Mouse (Mus musculus): ENCODE measurements around the gene Fbln2.
A peak's percentile ranks its signal among the peaks of the same experiment; 100 is the strongest.
"Not testable (repeated sequence)": the region's sequence is repeated elsewhere in the genome, so short reads cannot be mapped to it uniquely, and the experiment has no call there.

Fbln2 gene

DNA sequence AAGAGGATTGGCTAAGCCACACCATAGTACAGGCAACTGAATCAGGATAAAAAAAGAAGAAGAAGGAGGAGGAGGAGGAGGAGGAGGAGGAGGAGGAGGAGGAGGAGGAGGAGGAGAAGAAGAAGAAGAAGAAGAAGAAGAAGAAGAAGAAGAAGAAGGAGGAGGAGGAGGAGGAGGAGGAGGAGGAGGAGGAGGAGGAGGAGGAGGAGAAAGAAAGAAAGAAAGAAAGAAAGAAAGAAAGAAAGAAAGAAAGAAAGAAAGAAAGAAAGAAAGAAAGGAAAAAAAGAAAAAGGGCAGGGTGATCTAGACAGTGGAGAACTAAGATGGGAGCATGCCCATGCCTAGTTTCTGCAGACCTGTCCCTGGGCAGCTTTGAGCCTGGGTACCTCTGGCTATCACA, at the start of gene Fbln2:
TSS of gene Fbln2 (plus strand) at position 301 of the 400 bp plus-strand sequence.
- DNase-seq = not testable (repeated sequence)

DNA sequence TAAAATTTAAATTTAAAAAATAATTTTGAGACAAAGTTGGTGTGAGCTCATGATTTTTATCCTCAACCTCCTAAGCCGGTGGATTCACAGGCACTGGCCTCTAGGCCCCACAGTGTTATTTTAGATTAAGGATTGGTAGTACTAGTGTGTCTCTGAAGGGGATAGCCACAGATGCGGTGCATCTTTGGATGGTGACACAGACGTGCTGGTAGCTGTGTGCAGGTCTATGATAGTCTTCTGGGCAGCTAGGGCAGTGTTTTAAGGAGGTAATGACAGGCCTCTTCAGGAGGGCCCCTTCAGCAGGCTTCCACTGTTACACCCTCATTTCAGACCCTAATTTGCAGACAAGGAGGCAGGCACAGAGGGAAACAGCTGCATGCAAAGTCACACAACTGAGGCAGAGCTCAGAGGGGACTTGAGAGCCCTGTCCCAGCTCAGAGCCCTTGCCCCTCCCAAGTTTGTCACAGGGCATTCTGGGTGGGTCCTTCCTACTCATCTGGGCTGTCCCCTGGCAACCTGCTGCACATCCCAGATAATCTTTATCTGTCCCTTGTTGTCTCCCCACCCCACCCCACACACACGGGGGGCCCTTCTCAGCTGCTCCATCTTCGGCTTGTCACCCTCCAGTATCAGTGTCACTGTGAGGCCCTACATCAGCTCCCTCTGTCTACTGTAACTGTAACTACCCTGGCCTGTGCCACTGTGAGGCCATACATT, 48.9 kb upstream of the Fbln2 start:
- DNase-seq = no peak

DNA sequence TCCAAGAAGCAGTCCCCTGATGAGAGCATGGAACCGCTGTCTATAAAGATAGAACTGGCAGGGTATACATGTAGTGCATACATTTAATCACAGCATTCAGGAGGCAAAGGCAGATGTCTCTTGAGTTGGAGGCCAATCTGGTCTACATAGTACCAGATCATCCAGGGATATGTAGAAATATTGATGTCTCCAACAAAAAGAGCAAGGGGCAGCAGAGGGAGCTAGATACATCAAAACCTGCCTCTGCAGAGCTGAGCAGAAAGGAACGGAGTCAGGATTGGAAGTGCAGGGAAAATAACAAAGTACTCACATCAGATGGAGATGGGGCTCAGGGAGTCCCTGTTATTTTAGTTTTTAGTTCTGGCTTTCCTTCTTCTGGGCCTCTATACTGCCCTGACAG, 47.7 kb upstream of the Fbln2 start:
- DNase-seq = no peak

DNA sequence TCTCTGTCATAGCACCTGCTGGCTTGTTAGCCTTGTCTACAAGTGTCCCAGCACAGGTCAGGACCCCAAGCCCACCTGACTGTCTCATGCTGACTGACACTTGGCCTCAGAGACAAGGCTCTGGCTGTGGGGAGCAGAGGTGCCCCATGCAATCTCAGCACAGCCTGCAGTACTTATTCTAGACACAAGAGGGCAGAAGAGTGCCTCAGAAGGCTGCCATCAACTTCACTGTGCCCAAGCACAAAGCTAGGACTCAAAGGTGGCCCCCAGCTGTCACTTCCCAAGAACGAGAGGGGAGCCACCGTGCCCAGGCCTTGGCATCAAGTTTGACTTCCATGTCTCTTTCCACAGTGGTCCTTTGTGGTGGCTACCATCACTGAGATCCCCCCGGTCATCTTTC, 47.0 kb upstream of the Fbln2 start:
- DNase-seq = peak; percentile 64 to 83

DNA sequence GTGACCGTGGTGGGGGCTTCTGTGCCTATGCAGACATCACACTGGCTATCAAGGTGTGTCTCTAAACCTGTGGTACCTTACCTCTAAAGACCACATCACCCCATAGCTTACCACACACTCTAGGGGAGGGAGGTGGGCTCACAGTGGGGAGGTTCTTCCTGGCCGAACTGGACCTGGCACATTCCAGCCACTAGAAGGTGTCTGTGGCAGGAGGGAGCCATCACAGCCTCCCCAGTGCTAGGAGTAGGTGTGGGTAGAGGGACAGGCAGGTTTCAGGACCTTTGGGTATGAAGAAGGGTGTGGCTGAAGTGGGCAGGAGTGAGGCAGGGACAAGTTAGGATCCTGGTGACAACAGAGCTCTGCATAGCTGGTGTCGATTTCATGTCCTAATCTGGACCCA, 44.4 kb upstream of the Fbln2 start:
- DNase-seq = no peak

DNA sequence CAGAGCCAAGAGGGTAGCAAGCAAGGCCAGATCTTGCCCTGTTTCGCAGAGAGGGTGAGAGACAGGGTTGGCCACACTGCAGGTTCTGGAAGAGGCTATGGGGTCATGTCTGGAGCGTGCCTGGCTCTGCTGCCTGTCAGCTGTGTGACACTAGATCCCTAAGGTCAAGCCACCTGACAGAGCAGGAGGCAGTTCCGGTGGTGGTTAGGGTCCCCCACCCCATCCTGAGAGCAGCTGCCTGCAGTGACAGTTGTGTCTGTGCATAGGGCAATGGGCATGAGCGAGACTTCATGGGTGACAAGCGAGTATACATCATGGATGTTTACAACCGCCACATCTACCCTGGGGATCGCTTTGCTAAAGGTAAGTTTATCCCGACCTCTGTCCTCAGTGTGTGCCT, 43.1 kb upstream of the Fbln2 start:
- DNase-seq = no peak

DNA sequence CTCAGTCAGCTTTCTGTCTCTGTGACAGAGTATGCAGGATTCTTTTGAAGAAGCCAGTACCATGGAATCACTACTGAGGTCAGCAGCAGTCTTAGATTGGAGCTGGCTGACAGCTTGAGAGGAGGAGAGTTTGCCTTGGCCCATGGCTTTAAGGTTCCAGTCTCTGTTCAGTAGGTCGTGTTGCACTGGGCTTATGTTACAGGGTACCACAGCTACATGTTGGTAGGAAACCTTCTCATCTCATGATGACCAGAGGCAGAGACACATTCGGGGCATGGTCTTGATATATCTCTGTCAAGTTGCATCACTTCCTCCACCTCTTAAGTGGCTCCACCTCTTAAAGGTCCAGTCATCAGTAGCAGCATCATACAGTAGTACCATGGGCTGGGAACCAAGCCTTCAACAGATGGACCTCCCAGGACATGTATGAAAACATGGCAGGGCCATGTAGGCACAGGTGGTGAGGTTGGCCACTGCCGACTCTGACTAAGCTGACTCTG, 40.8 kb upstream of the Fbln2 start:
- DNase-seq = no peak

DNA sequence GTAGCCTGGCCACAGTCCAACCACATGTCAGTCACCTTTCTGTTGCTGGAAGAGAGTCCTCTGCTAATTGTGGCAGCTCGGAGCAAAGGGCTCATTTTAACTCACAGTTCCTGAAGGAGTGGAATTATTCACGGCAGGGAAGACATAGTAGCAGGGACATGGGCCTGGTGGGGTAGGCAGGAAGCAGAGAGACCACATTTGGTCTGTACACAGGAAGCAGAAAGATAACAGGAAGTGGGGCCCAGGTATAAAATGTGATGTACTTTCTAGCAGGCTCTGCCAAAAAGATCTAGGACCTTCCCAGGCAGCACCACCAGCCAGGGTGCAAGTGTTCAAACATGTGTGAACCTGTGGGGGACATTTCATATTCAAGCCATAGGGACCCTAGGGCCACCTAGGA, 39.9 kb upstream of the Fbln2 start:
- DNase-seq = no peak

DNA sequence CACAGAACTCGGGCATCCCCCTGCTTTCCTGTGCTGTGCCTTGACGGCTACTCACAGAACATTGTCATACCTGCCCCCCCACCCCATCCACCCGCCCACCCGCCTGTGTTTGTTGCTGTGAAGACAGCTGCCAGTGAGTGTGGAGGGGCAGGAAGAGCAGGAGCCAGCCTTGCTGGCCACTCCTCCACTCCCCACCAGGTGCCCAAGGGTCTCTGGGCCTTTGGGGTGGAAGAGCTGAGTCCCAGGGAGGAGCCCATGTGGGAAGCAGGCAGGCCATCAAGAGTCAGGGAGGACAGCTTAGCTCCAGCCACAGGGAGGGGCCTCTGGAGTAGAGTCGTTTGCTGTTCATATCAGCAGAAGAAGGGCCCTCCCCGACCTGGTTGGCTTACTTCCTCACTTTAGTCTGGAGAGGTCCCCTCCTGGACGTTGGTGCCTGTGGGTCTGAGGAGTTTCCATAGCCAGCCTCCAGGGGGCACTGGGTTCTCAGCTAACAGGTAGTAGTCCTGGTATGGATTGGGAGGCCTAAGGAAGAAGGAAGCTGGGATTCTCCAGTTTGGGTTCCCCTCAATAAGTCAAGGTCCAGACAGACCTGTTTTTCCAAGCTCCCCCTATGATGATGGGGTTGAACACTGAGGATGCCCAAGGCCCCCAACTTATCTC, 38.9 kb upstream of the Fbln2 start:
- DNase-seq = peak; percentile 44 to 75

DNA sequence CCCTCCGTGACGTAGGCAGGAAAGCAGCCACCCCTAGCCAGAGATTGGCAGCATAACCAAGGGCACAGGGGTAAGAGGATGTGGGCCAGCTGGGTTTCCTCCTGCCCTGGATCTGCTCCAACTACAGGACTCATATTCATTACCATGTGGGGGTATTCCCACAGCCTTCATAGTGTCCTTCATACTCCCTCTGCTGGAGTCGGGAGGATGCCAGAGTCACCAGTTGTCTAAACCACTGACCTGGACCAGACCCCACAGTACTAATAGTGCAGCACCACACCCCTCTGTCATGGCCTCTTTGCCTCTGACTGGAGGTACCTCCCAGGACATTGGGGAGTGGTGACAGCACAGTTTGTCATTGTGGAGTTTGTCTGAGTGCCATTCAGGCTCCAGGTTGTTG, 38.0 kb upstream of the Fbln2 start:
- DNase-seq = no peak

DNA sequence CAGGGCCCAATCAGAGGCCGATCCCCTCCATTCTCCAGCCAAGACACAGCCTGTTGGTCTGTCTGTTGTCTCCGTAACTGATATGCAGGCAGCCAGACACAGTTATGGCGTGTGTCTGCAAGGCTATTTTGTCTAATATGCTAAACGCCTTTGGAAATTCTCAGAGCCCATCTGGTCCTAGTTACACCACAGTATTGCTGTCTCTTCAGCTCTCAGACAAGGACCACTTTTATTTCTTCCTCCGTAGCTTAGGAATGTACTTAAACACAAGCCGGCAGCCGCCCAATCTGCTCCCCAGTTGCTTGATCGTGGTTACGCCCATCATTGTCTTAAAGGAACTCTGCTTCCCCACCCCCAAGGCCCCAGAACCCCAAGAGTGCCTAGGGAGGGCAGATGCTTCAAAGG, 31.5 kb upstream of the Fbln2 start:
- no peak for DNase-seq

DNA sequence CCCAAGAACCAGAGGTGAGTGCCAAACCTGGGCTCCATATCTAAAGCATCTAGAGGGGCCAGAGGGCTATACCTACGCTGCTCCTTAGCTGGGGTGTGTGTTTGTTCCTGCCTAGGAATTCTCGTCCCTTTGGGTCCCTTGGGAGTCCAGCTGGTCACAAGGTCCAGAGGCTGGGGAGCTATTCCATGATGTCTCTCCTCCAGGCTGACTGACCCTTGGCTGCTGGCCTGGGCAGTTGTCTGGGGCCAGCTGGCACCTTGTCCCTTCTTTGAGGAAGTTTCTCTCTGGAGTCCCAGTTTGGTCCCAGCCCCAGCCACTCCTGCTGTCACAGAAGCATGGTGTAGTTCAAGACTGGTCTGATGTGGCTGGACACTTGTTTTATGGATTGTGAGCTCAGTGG, 30.9 kb upstream of the Fbln2 start:
- peak; percentile 77 to 78 for DNase-seq

DNA sequence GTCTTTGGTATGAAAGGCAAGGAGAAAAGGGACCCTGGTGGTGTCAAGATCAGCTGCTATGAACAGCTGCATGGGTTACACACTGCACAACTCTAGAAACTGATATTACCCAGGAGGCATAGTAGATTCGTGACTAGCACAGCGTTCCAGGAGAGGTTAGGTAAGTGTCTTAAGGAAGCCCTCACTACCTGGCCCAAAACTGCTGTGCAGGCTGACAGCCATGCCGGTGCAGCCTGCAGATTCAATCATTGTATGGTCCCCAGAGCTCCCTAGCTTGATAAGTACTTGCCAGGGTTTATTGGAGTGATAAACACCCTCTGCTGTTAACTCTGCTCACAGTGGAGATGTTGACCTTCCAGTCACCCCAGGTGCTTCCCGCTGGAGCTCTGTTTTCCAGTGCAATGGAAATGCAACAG, 30.2 kb upstream of the Fbln2 start:
- DNase-seq = no peak

DNA sequence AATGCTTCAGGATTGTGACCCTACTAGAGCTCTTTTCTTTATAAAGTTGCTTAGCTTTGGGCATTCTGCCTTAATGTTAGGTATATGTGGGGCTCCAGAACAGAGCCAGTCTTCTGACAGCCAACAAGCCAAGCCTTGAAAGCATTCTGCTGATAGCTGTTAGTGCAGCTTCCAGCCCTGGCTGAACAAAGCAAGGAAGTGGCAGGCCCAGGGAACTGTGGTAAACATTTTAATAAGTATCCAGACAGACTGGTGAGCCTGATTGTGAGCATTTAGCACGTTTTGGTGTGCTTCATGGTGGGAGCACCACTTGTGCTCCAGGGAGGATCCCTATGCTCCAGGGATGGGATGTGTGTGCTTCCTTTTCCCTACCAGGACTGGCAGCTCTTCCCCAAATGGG, 29.2 kb upstream of the Fbln2 start:
- DNase-seq = no peak

DNA sequence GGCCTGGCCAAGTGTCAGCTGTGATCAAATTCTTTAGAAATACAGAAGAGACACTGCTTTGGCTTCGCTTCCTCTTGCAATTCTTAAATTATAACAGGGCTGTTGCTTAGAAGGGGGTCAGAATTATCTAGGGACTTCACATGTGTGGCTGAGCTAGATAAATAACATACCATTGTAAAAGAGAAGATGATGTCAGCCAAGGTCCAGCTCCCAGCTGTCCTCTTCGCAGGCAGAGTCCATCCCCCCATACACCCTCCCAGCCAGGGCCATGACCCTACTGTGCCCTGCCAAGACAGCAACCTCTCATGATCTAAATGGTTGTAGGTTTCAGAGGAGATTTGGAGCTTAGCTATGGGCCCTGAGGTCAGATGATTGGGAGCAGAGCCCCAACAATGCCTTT, 28.3 kb upstream of the Fbln2 start:
- DNase-seq = no peak

DNA sequence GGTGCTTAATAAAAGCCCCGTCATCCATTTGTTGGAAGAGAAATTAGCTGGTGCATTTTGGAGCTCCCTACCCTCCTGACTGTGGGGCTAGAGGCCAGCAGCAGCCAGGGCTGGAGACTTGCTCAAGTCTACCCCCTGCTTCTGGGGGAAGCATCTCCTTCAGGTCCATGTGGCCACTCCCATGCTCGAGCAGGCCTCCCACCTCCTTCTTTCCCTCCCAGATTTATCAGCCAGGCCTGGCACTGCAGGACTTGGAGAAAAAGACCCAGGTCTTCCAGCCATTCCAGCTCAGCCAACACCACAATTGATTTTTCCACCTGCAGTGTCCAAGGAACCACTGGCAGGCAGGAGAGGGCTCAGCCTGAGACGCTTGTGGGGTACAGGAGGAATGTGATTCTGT, 27.5 kb upstream of the Fbln2 start:
- no peak for DNase-seq

DNA sequence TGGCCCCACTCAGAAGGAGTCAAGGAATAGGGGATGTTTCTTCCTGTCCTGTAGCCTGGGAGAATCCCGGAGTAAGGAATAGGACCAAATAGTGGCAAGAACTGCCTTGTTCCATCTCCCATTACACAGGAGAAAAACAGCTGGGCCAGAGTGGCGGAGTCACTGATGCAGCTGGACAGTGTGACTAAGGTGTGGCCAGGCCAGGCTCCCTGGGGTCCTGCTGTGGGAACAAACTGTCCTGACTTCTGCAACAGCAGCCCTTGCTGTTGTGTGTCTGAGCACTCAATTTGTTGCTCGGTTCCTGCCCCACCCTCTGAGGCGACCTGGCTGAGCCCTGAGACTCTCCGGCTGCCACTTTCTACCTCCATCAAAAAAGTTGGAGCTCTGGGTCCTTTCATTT, 26.8 kb upstream of the Fbln2 start:
- DNase-seq = no peak

DNA sequence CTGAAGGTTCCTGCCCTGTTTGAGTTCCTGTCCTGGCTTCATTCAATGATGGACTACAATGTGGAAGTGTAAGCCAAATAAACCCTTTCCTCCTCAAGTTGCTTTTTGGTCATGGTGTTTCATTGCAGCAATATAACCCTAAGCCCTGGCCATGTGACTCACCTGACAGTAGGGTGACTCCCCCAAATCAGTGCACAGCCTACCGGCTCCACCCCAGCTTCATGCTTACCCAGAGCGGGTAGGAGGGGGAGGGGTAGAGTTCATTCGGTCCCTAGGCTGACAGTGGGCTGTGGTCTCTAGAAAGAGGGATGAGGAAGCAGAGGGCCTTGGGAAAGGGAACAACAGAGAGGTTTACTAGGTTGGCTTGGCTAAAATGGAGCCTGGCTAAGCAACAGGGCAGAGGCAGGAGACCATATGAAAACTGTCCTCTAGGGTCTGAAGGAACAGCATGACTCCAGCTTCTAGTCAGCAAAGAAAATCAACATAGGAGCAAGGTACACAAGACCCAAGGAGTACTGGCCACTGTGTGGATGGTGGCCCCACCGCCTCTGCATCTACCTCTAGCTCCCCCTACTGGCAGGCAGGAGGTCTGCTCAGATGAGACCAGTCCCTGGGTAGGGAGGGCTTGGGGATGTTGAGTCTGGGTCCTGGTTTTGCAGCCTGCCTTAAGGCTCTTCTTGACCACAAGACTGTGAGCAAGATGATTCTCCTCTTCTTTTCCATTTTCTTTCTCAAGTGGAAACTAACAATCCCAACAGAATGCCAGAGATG, 25.9 kb upstream of the Fbln2 start:
- peak in 1 of 2 experiments; percentile 47 for DNase-seq

DNA sequence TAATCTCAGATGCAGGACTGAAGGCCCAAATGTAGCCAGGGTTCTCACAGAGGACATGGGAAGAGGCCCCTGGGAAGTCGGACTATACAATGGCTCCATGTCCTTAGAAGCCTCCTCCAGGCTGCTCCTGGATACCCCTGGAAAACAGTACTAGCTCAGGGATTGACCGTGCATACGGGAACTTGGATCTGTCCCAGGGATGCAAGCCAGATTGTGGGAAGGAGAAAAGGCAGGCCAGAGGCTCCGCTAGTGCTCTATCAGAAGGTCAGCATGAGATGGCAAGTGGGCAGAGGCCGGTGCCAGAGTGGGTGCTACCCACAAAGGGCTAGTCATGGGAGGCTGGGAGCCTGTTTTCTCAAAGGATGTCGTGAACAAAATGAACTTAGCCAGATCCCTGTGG, 25.3 kb upstream of the Fbln2 start:
- no peak for DNase-seq

DNA sequence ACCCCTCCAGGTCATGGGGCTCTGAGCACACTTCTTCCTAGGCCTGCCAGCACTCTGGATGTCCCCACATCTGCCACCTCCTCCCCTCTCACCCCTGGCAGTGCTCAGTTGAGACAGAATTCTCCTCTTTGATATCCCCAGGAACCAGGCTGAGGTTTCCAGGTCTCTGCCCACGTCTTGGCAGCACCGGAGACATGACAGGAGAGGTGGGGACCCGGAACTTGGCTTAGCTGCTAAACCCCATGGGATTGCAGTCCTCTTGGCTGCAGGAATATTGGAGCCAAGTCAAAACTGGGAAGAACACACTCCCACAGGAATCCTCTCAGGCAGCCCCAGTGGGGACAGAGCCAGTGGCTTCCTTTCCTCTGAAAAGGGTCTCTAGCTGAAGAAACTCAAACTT, 24.4 kb upstream of the Fbln2 start:
- DNase-seq = peak in 1 of 2 experiments; percentile 13

DNA sequence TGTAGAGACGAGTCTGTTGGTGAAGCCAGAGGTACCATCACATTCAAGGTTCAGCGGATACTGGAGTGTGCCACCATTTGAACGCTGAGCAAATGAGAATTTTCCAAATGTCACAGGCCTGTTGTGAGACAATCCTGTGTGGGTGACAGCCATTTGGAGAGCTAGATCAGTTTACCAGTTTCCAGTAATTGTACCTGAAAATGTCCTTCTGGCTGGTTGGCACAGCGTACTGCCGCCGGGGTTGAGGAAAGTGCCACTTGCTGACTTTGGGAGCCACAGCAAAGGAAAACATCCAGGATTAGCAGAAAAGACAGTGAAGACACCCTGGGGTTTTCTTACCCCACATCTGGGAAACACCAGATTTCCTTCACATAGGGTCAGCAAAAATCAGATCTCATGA, 22.3 kb upstream of the Fbln2 start:
- DNase-seq = no peak

DNA sequence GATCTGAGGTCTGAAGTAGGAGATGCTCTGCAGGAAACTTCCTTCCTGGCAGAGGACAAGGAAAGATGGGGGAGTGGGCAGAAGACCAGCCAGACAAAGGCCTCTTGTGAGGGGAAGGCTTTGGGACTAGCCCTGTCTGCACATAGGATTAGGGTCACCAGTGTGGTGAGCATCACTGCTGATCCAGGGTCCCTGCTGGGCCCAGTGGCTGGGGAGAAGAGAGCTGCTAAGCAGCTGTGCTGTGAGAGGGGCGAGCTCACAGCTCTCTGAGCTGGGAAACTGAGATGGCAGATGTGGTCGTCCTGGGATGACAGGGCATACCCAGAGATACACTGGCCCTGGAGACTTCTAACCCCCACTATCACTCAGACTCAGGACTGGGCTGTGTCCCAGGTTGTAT, 20.8 kb upstream of the Fbln2 start:
- DNase-seq = no peak

DNA sequence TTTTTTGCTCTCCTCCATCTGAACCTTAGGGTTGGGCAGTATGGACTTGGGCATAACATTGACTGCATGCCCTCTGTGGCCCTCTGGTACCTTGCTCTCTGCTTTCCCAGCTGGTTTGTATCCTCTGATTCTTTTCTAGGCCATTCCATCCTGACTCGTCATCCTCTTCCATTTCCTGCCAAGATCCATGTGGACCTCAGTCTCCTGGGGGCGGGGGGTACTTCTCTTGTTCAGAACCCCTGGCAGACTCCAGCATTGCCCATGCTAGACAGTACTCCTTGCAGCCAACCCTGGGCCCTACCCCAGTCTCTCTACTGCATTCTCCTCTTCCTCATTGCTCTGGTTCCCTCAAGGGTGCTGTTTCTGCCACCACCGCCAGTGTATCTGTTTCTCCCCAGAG, 19.8 kb upstream of the Fbln2 start:
- DNase-seq = no peak

All from kidney, postnatal 36 days (tissue).